Mouse (Mus musculus) right cerebral cortex, adult 2 months (tissue): ENCODE data around the gene Stx16.

Source experiments
- DNase-seq, 2 experiments: peaks; one replicate each; pipeline ENCODE4 v3.0.0; 2021 to 2022; ENCODE audit warnings: low spot score in 2 of 2

The Stx16 gene

GRCm38 (mm10) chr2:174126522-174127375 is 50.6 kb downstream of the Stx16 start:
- DNase-seq = peak; percentile 87 to 90

- DNase-seq = no peak
Observed at GRCm38 (mm10) chr2:174127376-174127713, 51.2 kb downstream of the Stx16 start.

- DNase-seq = no peak
Observed at GRCm38 (mm10) chr2:174128926-174129325, 52.8 kb downstream of the Stx16 start.

- DNase-seq = no peak
Observed at GRCm38 (mm10) chr2:174130468-174131097, 54.5 kb downstream of the Stx16 start.

GRCm38 (mm10) chr2:174132413-174132969 is 56.4 kb downstream of the Stx16 start:
- no peak for DNase-seq
